In the genomic region with DNA sequence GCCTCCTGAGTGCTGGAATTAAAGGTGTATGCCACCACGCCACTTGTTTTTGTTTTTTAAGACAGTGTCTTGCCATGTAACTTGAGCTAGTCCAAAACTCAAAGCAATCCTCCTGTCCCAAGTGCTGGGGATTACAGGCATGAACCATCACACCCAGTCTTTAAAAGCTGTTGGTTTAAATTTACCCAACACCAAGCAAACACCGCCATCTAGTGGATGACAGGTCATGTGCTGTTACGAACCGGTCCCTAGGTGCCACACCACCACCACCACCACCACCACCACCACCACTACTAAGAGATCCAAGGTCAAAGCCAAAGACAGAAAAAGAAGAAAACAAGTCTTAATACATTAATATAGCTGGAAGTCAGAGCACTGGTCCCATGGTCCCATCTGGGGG, we compare ENCODE assay signal across 9 mouse cellular contexts. TPM values are rescaled to one million over a fixed set of nuclear protein-coding genes. Genes with fewer than 3 reads are reported as not detected.
DNase-seq lines count a peak whose midpoint lies in the region; ATAC-seq and TF ChIP-seq lines count a peak whose summit lies in the region.
"Had no signal": no experiment of that assay in that cellular context is flagged by ENCODE, and none has a peak within 500 bp of the region (broad histone marks: within the 10 kb centered on the region; RNA-seq: fewer than 3 reads in every experiment).

No protein-coding gene starts in this region.

- no peaks in the 10 kb centered on the region for H3K27me3 ChIP-seq in hindbrain, postnatal 0 days (ENCODE audit: insufficient read depth, low read length)
- H3K27me3 ChIP-seq: heart, embryonic 15.5 days had no signal

- peak; percentile 18 to 29 for DNase-seq in urinary bladder, adult 18-20 months (ENCODE audit: low spot score in 2 of 2)
- no peak for DNase-seq in urinary bladder, adult 2 months (ENCODE audit: low spot score)
- DNase-seq in adrenal gland, adult (ENCODE audit: inconsistent age in 2 of 2, low spot score in 1 of 2), result peak; percentile 62 to 91
- DNase-seq in embryo, embryonic 10 days (ENCODE audit: low spot score), result peak; percentile 94
- DNase-seq in hindbrain, postnatal 0 days (ENCODE audit: low spot score), result peak; percentile 88
- peak; percentile 79 to 84 for DNase-seq in left cerebral cortex, postnatal 25 days (ENCODE audit: low spot score in 2 of 2)
- DNase-seq in ovary, postnatal 36 days (ENCODE audit: low spot score), result peak; percentile 41
- DNase-seq in thymus, postnatal 36 days, result peak; percentile 55 to 63

- H3K27ac ChIP-seq in hindbrain, postnatal 0 days, result no peak overlapping the region
- H3K27ac ChIP-seq: heart, embryonic 15.5 days had no signal

- no peaks in the 10 kb centered on the region for H3K36me3 ChIP-seq in hindbrain, postnatal 0 days (ENCODE audit: insufficient read depth, low read length)
- H3K36me3 ChIP-seq: heart, embryonic 15.5 days had no signal

- no peak overlapping the region for H3K4me2 ChIP-seq in hindbrain, postnatal 0 days (ENCODE audit: low read depth, low read length)
- H3K4me2 ChIP-seq: heart, embryonic 15.5 days had no signal

- intact Hi-C loops in left cerebral cortex, postnatal 25 days (cut with DNase I), result loop anchor here (1.0 to 2.0 kb wide), 2 partner anchors 112 to 196 kb away; a partner anchor contains a TSS

- H3K4me3 ChIP-seq in hindbrain, postnatal 0 days (ENCODE audit: low read length), result no peak overlapping the region
- H3K4me3 ChIP-seq: heart, embryonic 15.5 days had no signal

- H3K9me3 ChIP-seq in hindbrain, postnatal 0 days (ENCODE audit: low read length), result no peaks in the 10 kb centered on the region
- H3K9me3 ChIP-seq: heart, embryonic 15.5 days had no signal

- H3K9ac ChIP-seq in hindbrain, postnatal 0 days (replicated peaks; ENCODE audit: low read length), result no peak overlapping the region
- H3K9ac ChIP-seq: heart, embryonic 15.5 days had no signal

- H3K4me1 ChIP-seq in hindbrain, postnatal 0 days (ENCODE audit: insufficient read depth, low read length), result no peaks in the 10 kb centered on the region
- H3K4me1 ChIP-seq: heart, embryonic 15.5 days had no signal

- WGBS in hindbrain, postnatal 0 days, result 16% methylated on average over 4 of the region's 4 CpGs

- TF ChIP-seq CTCF in hindbrain, postnatal 0 days (IDR thresholded peaks at IDR 0.05; ENCODE audit: low read depth), result peak; percentile 82

- ATAC-seq in hindbrain, postnatal 0 days, result peak; percentile 59

RNA-seq across cellular contexts. Expression of a gene that starts 28.0 kb away (rescaled TPM):
- polyA plus RNA-seq in urinary bladder, adult 2 months (2012; rRNA removed), result 35.1 and 45.3 TPM in 2 replicates
- total RNA-seq in hindbrain, postnatal 0 days (2014; rRNA removed), result 70.0 and 90.2 TPM in 2 replicates
- polyA plus RNA-seq in hindbrain, postnatal 0 days (2015; fragmentation: Nextera tagmentation; extraction: Ambion mirVana), result 20.8 and 24.9 TPM in 2 replicates
- total RNA-seq in left cerebral cortex, postnatal 25 days (2021), result 10 to 100 TPM; 59.4 to 69.2 TPM

RNA-seq across cellular contexts. Expression of a gene that starts 30.5 kb away (rescaled TPM):
- polyA plus RNA-seq in urinary bladder, adult 2 months (2012; rRNA removed), result 4.3 and 5.3 TPM in 2 replicates
- total RNA-seq in hindbrain, postnatal 0 days (2014; rRNA removed), result 14.5 and 15.3 TPM in 2 replicates
- 12.6 and 12.9 TPM in 2 replicates for polyA plus RNA-seq in hindbrain, postnatal 0 days (2015; fragmentation: Nextera tagmentation; extraction: Ambion mirVana)
- total RNA-seq in left cerebral cortex, postnatal 25 days (2021), result 1 to 10 TPM; 5.0 to 7.6 TPM
